21 mouse cellular contexts compared by ENCODE assay signal in genomic region chr2:172355833-172356232, GRCm38 (mm10). TPM values are rescaled to one million over a fixed set of nuclear protein-coding genes. Genes with fewer than 3 reads are reported as not detected.
DNase-seq lines count a peak whose midpoint lies in the region; ATAC-seq and TF ChIP-seq lines count a peak whose summit lies in the region.
"Had no signal": no experiment of that assay in that cellular context is flagged by ENCODE, and none has a peak within 500 bp of the region (broad histone marks: within the 10 kb centered on the region; RNA-seq: fewer than 3 reads in every experiment).

No protein-coding gene starts in this region.

- no peaks in the 10 kb centered on the region for H3K9me3 ChIP-seq in hindbrain, embryonic 16.5 days (ENCODE audit: control insufficient read depth, low read length)
- H3K9me3 ChIP-seq in hindbrain, embryonic 12.5 days (replicated peaks): no peaks in the 10 kb centered on the region
- no peaks in the 10 kb centered on the region for H3K9me3 ChIP-seq in midbrain, postnatal 0 days (ENCODE audit: low read length)
- no peaks in the 10 kb centered on the region for H3K9me3 ChIP-seq in midbrain, embryonic 14.5 days (ENCODE audit: control insufficient read depth, low read length)
- H3K9me3 ChIP-seq: heart, embryonic 13.5 days; megakaryocyte, embryonic 14.5 days had no signal

- no peaks in the 10 kb centered on the region for H3K27me3 ChIP-seq in hindbrain, embryonic 16.5 days (replicated peaks; ENCODE audit: control insufficient read depth, insufficient read depth, low read length)
- H3K27me3 ChIP-seq in hindbrain, embryonic 12.5 days: no peaks in the 10 kb centered on the region
- no peaks in the 10 kb centered on the region for H3K27me3 ChIP-seq in midbrain, postnatal 0 days (ENCODE audit: insufficient read depth, low read length)
- no peaks in the 10 kb centered on the region for H3K27me3 ChIP-seq in midbrain, embryonic 14.5 days (ENCODE audit: control insufficient read depth, insufficient read depth, low read length)
- H3K27me3 ChIP-seq: heart, embryonic 13.5 days; megakaryocyte, embryonic 14.5 days; Patski had no signal

- peaks cover 10% of the 10 kb centered on the region; the same call in 1 of the 2 replicates for H3K4me1 ChIP-seq in hindbrain, embryonic 16.5 days (ENCODE audit: control insufficient read depth, insufficient read depth, low read depth, low read length)
- H3K4me1 ChIP-seq in hindbrain, embryonic 12.5 days: peaks cover 4% of the 10 kb centered on the region; the same call in 1 of the 2 replicates
- no peaks in the 10 kb centered on the region for H3K4me1 ChIP-seq in midbrain, postnatal 0 days (ENCODE audit: insufficient read depth, low read length)
- H3K4me1 ChIP-seq in midbrain, embryonic 14.5 days (ENCODE audit: control insufficient read depth, insufficient read depth, low read length): 0 out of 2 replicates have a peak, but pooled peaks cover 4% of the 10 kb centered on the region
- H3K4me1 ChIP-seq: megakaryocyte, embryonic 14.5 days had no signal

- no peak overlapping the region for H3K27ac ChIP-seq in hindbrain, embryonic 16.5 days (ENCODE audit: low read depth, low read length)
- no peak overlapping the region for H3K27ac ChIP-seq in hindbrain, embryonic 12.5 days
- H3K27ac ChIP-seq in midbrain, postnatal 0 days (ENCODE audit: low read depth, low read length): no peak overlapping the region
- no peak overlapping the region for H3K27ac ChIP-seq in midbrain, embryonic 14.5 days (replicated peaks; ENCODE audit: low read depth, low read length)
- H3K27ac ChIP-seq: heart, embryonic 13.5 days had no signal

- H3K36me3 ChIP-seq in hindbrain, embryonic 16.5 days (ENCODE audit: control insufficient read depth, insufficient read depth, low read length): no peaks in the 10 kb centered on the region
- H3K36me3 ChIP-seq in hindbrain, embryonic 12.5 days: peaks cover 59% of the 10 kb centered on the region
- no peaks in the 10 kb centered on the region for H3K36me3 ChIP-seq in midbrain, postnatal 0 days (ENCODE audit: insufficient read depth, low read length)
- peaks cover 32% of the 10 kb centered on the region for H3K36me3 ChIP-seq in midbrain, embryonic 14.5 days (ENCODE audit: control insufficient read depth, insufficient read depth, low read length)

- peak; percentile 17; the same call in 1 of the 2 replicates for ATAC-seq in hindbrain, embryonic 16.5 days
- no peak for ATAC-seq in hindbrain, embryonic 12.5 days (ENCODE audit: low FRiP score)
- no peak for ATAC-seq in midbrain, postnatal 0 days (ENCODE audit: low FRiP score)
- ATAC-seq in midbrain, embryonic 14.5 days (ENCODE audit: low FRiP score, low TSS enrichment): no peak
- no peak for ATAC-seq in megakaryocyte progenitor cell, adult 5-6 weeks (replicated peaks; ENCODE audit: poor library complexity)
- ATAC-seq: inflammation-experienced regulatory T-cells, adult 6 months; Patski had no signal

- H3K4me3 ChIP-seq in hindbrain, embryonic 16.5 days (ENCODE audit: low read length): no peak overlapping the region
- H3K4me3 ChIP-seq in hindbrain, embryonic 12.5 days: no peak overlapping the region
- H3K4me3 ChIP-seq in midbrain, postnatal 0 days (ENCODE audit: low read depth, low read length): no peak overlapping the region
- no peak overlapping the region for H3K4me3 ChIP-seq in midbrain, embryonic 14.5 days (replicated peaks; ENCODE audit: low read depth, low read length)
- H3K4me3 ChIP-seq: heart, embryonic 13.5 days; megakaryocyte, embryonic 14.5 days had no signal

- WGBS in hindbrain, embryonic 16.5 days: 81% methylated on average over 5 of the region's 5 CpGs
- 87% methylated on average over 5 of the region's 5 CpGs for WGBS in hindbrain, embryonic 12.5 days
- WGBS in midbrain, postnatal 0 days: 74% methylated on average over 5 of the region's 5 CpGs
- WGBS in midbrain, embryonic 14.5 days: 84% methylated on average over 5 of the region's 5 CpGs

- H3K9ac ChIP-seq in hindbrain, embryonic 16.5 days (ENCODE audit: low read depth, low read length): no peak overlapping the region
- no peak overlapping the region for H3K9ac ChIP-seq in hindbrain, embryonic 12.5 days
- no peak overlapping the region for H3K9ac ChIP-seq in midbrain, postnatal 0 days (replicated peaks; ENCODE audit: low read length, poor library complexity, severe bottlenecking)
- H3K9ac ChIP-seq in midbrain, embryonic 14.5 days (replicated peaks; ENCODE audit: low read length): no peak overlapping the region
- H3K9ac ChIP-seq: heart, embryonic 13.5 days had no signal

- TF ChIP-seq CTCF in midbrain, postnatal 0 days (IDR thresholded peaks at IDR 0.05): no peak

- no peak overlapping the region for H3K4me2 ChIP-seq in hindbrain, embryonic 16.5 days (ENCODE audit: low read length)
- no peak overlapping the region for H3K4me2 ChIP-seq in hindbrain, embryonic 12.5 days (replicated peaks)
- no peak overlapping the region for H3K4me2 ChIP-seq in midbrain, postnatal 0 days (ENCODE audit: low read depth, low read length, poor library complexity, severe bottlenecking)
- no peak overlapping the region for H3K4me2 ChIP-seq in midbrain, embryonic 14.5 days (ENCODE audit: low read length)
- H3K4me2 ChIP-seq: heart, embryonic 13.5 days had no signal

- peak; percentile 90 to 94 for DNase-seq in cerebellum, postnatal 10 days
- DNase-seq in cerebellum, adult 9-10 months: no peak
- DNase-seq in midbrain, postnatal 0 days (ENCODE audit: low spot score): peak; percentile 70
- no peak for DNase-seq in midbrain, embryonic 14.5 days
- DNase-seq in lung, postnatal 25 days (ENCODE audit: low spot score): no peak
- DNase-seq: adrenal gland, adult 8-10 months; cerebellum, adult 9-11 months; embryo, embryonic 11 days; kidney, adult 8-10 months; kidney, postnatal 14 days; lung, postnatal 10 days; right cerebral cortex, postnatal 14 days; thymus, postnatal 36 days had no signal

RNA-seq across cellular contexts. Expression of gene Fam210b, which starts 10.5 kb away (rescaled TPM):
- 18.8 and 20.8 TPM in 2 replicates for polyA plus RNA-seq in hindbrain, embryonic 16.5 days (2015; fragmentation: Nextera tagmentation; extraction: Ambion mirVana)
- 31.8 and 33.1 TPM in 2 replicates for polyA plus RNA-seq in hindbrain, embryonic 12.5 days (2016; fragmentation: Nextera tagmentation; extraction: Ambion mirVana)
- 10.2 and 10.8 TPM in 2 replicates for total RNA-seq in midbrain, postnatal 0 days (2014; rRNA removed)
- 21.1 and 21.9 TPM in 2 replicates for polyA plus RNA-seq in midbrain, postnatal 0 days (2015; fragmentation: Nextera tagmentation; extraction: Ambion mirVana)
- polyA plus RNA-seq in midbrain, embryonic 14.5 days (2014; fragmentation: Nextera tagmentation; extraction: Ambion mirVana): 15.4 and 21.6 TPM in 2 replicates
- total RNA-seq in megakaryocyte progenitor cell, adult 5-6 weeks (2015): 3.5 and 4.1 TPM in 2 replicates
- total RNA-seq in megakaryocyte progenitor cell, adult 5-6 weeks (2017): 2.2 and 2.4 TPM in 2 replicates

RNA-seq across cellular contexts. Expression of gene Aurka, which starts 14.5 kb away (rescaled TPM):
- 17.0 and 20.8 TPM in 2 replicates for polyA plus RNA-seq in hindbrain, embryonic 16.5 days (2015; fragmentation: Nextera tagmentation; extraction: Ambion mirVana)
- 78.8 and 85.6 TPM in 2 replicates for polyA plus RNA-seq in hindbrain, embryonic 12.5 days (2016; fragmentation: Nextera tagmentation; extraction: Ambion mirVana)
- total RNA-seq in midbrain, postnatal 0 days (2014; rRNA removed): 4.2 and 7.6 TPM in 2 replicates
- polyA plus RNA-seq in midbrain, postnatal 0 days (2015; fragmentation: Nextera tagmentation; extraction: Ambion mirVana): 5.9 and 6.2 TPM in 2 replicates
- polyA plus RNA-seq in midbrain, embryonic 14.5 days (2014; fragmentation: Nextera tagmentation; extraction: Ambion mirVana): 14.0 and 25.4 TPM in 2 replicates
- 48.7 and 50.9 TPM in 2 replicates for total RNA-seq in megakaryocyte progenitor cell, adult 5-6 weeks (2015)
- 86.9 and 90.2 TPM in 2 replicates for total RNA-seq in megakaryocyte progenitor cell, adult 5-6 weeks (2017)

RNA-seq across cellular contexts. Expression of gene Cstf1, which starts 14.6 kb away (rescaled TPM):
- 20.8 and 23.8 TPM in 2 replicates for polyA plus RNA-seq in hindbrain, embryonic 16.5 days (2015; fragmentation: Nextera tagmentation; extraction: Ambion mirVana)
- 37.3 and 37.5 TPM in 2 replicates for polyA plus RNA-seq in hindbrain, embryonic 12.5 days (2016; fragmentation: Nextera tagmentation; extraction: Ambion mirVana)
- total RNA-seq in midbrain, postnatal 0 days (2014; rRNA removed): 26.6 and 28.0 TPM in 2 replicates
- polyA plus RNA-seq in midbrain, postnatal 0 days (2015; fragmentation: Nextera tagmentation; extraction: Ambion mirVana): 25.0 and 27.0 TPM in 2 replicates
- 31.8 and 34.6 TPM in 2 replicates for polyA plus RNA-seq in midbrain, embryonic 14.5 days (2014; fragmentation: Nextera tagmentation; extraction: Ambion mirVana)
- 28.4 and 35.7 TPM in 2 replicates for total RNA-seq in megakaryocyte progenitor cell, adult 5-6 weeks (2015)
- total RNA-seq in megakaryocyte progenitor cell, adult 5-6 weeks (2017): 41.0 and 41.8 TPM in 2 replicates

RNA-seq across cellular contexts. Expression of gene Cass4, which starts 37.8 kb away (rescaled TPM):
- 0.06 and 0.19 TPM in 2 replicates for polyA plus RNA-seq in hindbrain, embryonic 16.5 days (2015; fragmentation: Nextera tagmentation; extraction: Ambion mirVana)
- polyA plus RNA-seq in hindbrain, embryonic 12.5 days (2016; fragmentation: Nextera tagmentation; extraction: Ambion mirVana): 0.14 and 0.38 TPM in 2 replicates
- total RNA-seq in midbrain, postnatal 0 days (2014; rRNA removed): 0.05 and 0.52 TPM in 2 replicates
- 0.07 and 0.11 TPM in 2 replicates for polyA plus RNA-seq in midbrain, postnatal 0 days (2015; fragmentation: Nextera tagmentation; extraction: Ambion mirVana)
- polyA plus RNA-seq in midbrain, embryonic 14.5 days (2014; fragmentation: Nextera tagmentation; extraction: Ambion mirVana): 0.19 and 0.28 TPM in 2 replicates
- 1.4 and 2.1 TPM in 2 replicates for total RNA-seq in megakaryocyte progenitor cell, adult 5-6 weeks (2015)
- 1.00 and 2.1 TPM in 2 replicates for total RNA-seq in megakaryocyte progenitor cell, adult 5-6 weeks (2017)
- total RNA-seq: liver, adult 2 months had no signal
- polyA plus RNA-seq: liver, adult 2 months; Patski had no signal

Comparison
In these comparisons a context has a peak if more than half of its experiments do, and no peak if none do; other contexts are left out.
1. DNase-seq: peak in cerebellum, postnatal 10 days (2 of 2) and midbrain, postnatal 0 days (single experiment); none in cerebellum, adult 9-10 months (single experiment), midbrain, embryonic 14.5 days (single experiment) and lung, postnatal 25 days (single experiment).